Mouse (Mus musculus): ENCODE measurements around the gene Gk5.

DNA sequence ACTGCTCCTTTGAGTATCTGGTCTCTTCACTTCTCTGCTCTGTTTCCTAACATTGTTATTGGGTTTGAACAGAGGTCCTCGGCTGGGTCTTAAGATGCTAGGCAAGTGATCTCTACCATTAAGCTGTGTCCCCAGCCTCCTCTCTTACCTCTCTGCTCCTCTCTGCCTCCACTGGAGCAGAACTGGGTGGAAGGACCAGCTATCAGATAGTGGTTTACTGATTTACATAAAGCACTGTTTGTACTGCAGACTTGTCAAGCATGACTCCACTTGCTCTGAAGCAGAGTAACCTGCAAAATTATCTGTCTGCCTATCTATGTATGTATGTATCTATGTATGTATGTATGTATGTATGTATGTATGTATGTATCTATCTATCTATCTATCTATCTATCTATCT, 25.9 kb upstream of the Gk5 start:
- TF ChIP-seq CTCF (IDR thresholded peaks at IDR 0.05; ENCODE audit: extremely low read depth, insufficient read depth, insufficient read length, insufficient replicate concordance) (no peak), POLR2A (IDR thresholded peaks at IDR 0.05; ENCODE audit: low read depth, low read length) (no peak)

Measured in spleen, adult 2 months (tissue).